Mouse (Mus musculus) liver, adult 2 months (tissue): ENCODE measurements around the gene Mbnl1. TPM values are rescaled to one million over a fixed set of nuclear protein-coding genes. Genes with fewer than 3 reads are reported as not detected.

ENCODE experiments used
- DNase-seq: peaks from one replicate; pipeline ENCODE4 v3.0.0-alpha.2; 2011; ENCODE audit warnings: low read depth, low spot score; ENCODE audit errors: extremely low read depth
- H3K27ac ChIP-seq: fragments of 200-500 bp; replicated peaks from 2 replicates; pipeline ENCODE4 v1.5.1; 2012; ENCODE audit warnings: low read depth, mild to moderate bottlenecking, control low read depth, inconsistent platforms, low read length; ENCODE audit not compliant: insufficient read depth
- H3K27me3 ChIP-seq: fragments of 200-500 bp; 2 replicates; pipeline ENCODE4 v1.6.1; 2012; ENCODE audit warnings: mild to moderate bottlenecking, moderate library complexity, low read length, inconsistent platforms; ENCODE audit not compliant: control insufficient read depth, insufficient read depth
- H3K36me3 ChIP-seq: fragments of 200-500 bp; 2 replicates; pipeline ENCODE4 v1.6.1; 2012; ENCODE audit warnings: low read length, inconsistent platforms; ENCODE audit not compliant: control insufficient read depth, insufficient read depth
- H3K4me1 ChIP-seq: fragments of 200-500 bp; 2 replicates; pipeline ENCODE4 v1.6.1; 2011; ENCODE audit warnings: low read length; ENCODE audit not compliant: control insufficient read depth, insufficient read depth
- H3K4me3 ChIP-seq: fragments of 200-500 bp; 2 replicates; pipeline ENCODE4 v1.5.1; 2011; ENCODE audit warnings: low read depth, mild to moderate bottlenecking, control low read depth, low read length, moderate library complexity; ENCODE audit not compliant: insufficient read depth
- H3K79me2 ChIP-seq: fragments of 200-500 bp; 2 replicates; pipeline ENCODE4 v1.6.1; 2012; ENCODE audit warnings: inconsistent platforms, mild to moderate bottlenecking, low read length, moderate library complexity; ENCODE audit not compliant: control insufficient read depth, insufficient read depth
- H3K9ac ChIP-seq: fragments of 200-500 bp; 2 replicates; pipeline ENCODE4 v1.6.1; 2012; ENCODE audit warnings: low read depth, mild to moderate bottlenecking, control low read depth, inconsistent platforms, low read length
- CTCF ChIP-seq: fragments of 200-500 bp; IDR thresholded peaks from 2 replicates; pipeline ENCODE4 v1.5.1; 2011; ENCODE audit warnings: low read depth, low read length, control low read depth
- POLR2A ChIP-seq: fragments of 200-500 bp; IDR thresholded peaks from 2 replicates; pipeline ENCODE4 v1.6.1; 2011; ENCODE audit warnings: low read length, control low read depth; ENCODE audit not compliant: insufficient read depth; ENCODE audit errors: extremely low read depth
- whole genome bisulfite sequencing: fragments of 180-500 bp; shearing (Covaris S2); methylation state at CpG from one replicate; pipeline ENCODE4 v1.1.7; 2018; 5-methylcytosine and 5-hydroxymethylcytosine counted together
- polyA plus RNA-seq: library from polyadenylated mRNA; depleted of rRNA; stranded (reverse); fragments of >200 nt; gene quantifications from 2 replicates; pipeline ENCODE4 v1.2.3, GENCODE M21; 2012
- total RNA-seq: library from RNA; depleted of rRNA; stranded (reverse); fragments of >200 nt; gene quantifications from 2 replicates; pipeline ENCODE4 v1.2.3, GENCODE M21; 2014

The Mbnl1 gene
- total and polyA plus RNA-seq, 2 experiments = 27.3 to 111 TPM

DNA sequence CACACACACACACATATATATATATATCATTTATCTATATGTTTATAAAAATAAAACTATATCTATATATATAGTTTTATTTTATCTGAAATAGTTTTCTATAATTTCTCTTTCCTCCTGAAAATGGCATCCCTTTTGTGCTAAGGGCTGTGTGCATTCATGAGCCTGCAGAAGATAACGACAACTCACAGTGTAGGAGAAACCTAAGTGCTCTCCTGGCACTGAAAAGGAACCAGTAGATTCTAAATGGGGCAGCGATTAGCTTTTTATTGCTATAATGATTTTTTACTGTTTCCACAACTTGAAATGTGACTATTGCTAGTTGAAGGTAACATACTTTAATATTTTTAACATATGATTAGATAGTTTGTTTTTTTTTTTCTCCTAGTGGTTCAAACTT lies 25.5 kb downstream of the Mbnl1 start:
- H3K79me2 ChIP-seq = peaks cover 13% of the 10 kb centered on the region; the same call in 1 of the 2 replicates
- H3K4me3 ChIP-seq = no peak overlapping the region
- H3K9ac ChIP-seq = no peak overlapping the region
- H3K27me3 ChIP-seq = no peaks in the 10 kb centered on the region
- H3K4me1 ChIP-seq = peaks cover 20% of the 10 kb centered on the region
- 80% methylated on average over 2 of the region's 2 CpGs for WGBS
- DNase-seq = no peak
- TF ChIP-seq CTCF (no peak), POLR2A (no peak)
- no peak overlapping the region for H3K27ac ChIP-seq
- H3K36me3 ChIP-seq = no peaks in the 10 kb centered on the region

DNA sequence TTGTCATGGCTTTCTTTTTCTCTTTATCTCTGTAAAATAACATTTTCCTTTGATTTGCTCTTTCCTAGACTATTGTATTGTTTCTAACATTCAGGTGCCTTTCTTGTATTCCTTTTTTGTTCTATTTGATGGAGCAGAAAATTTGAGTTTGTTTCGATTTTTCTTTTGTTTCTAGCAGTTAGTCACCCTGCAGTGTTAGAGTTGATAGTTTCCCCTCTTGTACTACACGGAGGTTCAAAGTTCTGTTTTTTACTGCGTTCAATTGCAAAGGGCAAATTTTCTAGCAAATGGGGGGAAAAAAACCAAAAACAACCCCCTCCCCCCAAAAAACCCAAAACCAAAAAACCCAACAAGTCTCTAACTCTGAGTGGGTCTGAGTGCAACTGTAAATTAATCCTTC lies 26.0 kb downstream of the Mbnl1 start:
- Histone ChIP-seq H3K36me3 (no peaks in the 10 kb centered on the region), H3K4me1 (peaks cover 20% of the 10 kb centered on the region), H3K79me2 (peaks cover 13% of the 10 kb centered on the region; the same call in 1 of the 2 replicates), H3K4me3 (no peak overlapping the region), H3K27ac (peak overlapping the region; percentile 83), H3K27me3 (no peaks in the 10 kb centered on the region), H3K9ac (no peak overlapping the region)
- TF ChIP-seq CTCF (no peak), POLR2A (no peak)
- DNase-seq = peak; percentile 63
- WGBS = 25% methylated on average over 3 of the region's 3 CpGs

DNA sequence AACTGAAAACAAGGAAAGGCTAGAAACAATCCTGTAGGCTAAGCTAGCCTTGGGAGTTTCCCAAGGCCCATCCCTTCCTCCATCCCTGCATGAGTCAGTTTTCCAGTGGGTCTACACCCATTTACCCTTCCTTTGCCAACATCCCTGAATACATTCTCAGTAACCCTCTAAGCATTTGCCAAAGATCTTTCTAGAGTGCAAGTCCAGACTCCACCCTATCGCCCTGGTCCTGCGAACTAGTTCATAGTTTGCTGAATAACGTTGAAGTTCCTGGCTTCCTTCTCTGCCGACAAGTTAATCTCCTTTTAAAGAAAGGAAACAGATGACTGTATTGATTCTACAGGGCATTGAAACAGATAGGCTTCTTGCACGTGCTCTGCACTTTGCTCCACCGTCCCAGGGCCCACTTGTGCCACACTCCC lies 26.5 kb downstream of the Mbnl1 start:
- H3K4me1 ChIP-seq = peaks cover 21% of the 10 kb centered on the region
- no peaks in the 10 kb centered on the region for H3K27me3 ChIP-seq
- H3K9ac ChIP-seq = no peak overlapping the region
- DNase-seq = peak; percentile 54
- peak overlapping the region; percentile 83 for H3K27ac ChIP-seq
- no peak overlapping the region for H3K4me3 ChIP-seq
- H3K79me2 ChIP-seq = peaks cover 13% of the 10 kb centered on the region; the same call in 1 of the 2 replicates
- 5% methylated on average over 6 of the region's 6 CpGs for WGBS
- no peak for TF ChIP-seq CTCF
- no peak for TF ChIP-seq POLR2A
- no peaks in the 10 kb centered on the region for H3K36me3 ChIP-seq

DNA sequence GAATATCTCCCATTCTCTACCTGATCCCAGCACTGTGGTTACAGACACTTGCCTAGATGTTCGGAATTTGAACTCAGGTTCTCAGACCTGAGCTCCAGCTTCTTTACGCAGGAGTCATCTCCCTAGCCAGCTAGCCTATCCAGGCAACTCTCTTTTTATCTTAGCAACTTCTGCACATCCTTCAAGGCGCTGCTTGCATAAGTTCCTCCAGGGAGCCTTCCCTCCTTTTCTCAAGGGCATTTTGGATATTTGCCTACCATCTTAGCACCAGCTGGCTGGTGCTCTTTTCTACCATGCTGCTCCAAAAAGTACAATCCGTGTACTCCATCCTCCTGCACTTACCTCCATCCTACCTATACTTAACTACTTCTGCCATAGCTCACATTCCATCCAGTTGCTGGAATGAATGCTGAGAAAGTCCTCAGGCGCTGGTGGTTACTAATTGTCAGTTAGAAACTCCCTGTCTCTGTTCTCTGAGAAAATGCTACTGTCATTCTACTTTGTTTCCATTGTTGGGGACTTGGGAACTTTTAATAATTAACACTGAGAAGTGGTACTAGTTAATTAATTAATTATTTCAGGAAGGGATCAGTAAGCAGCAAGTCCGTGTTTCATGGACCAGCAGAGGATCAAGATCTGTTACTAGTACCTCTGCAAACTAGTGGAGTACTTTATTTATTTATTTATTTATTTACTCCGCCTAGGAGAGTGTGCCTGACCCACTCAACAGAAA lies 27.3 kb downstream of the Mbnl1 start:
- no peak for DNase-seq
- no peak for TF ChIP-seq POLR2A
- no peak for TF ChIP-seq CTCF

DNA sequence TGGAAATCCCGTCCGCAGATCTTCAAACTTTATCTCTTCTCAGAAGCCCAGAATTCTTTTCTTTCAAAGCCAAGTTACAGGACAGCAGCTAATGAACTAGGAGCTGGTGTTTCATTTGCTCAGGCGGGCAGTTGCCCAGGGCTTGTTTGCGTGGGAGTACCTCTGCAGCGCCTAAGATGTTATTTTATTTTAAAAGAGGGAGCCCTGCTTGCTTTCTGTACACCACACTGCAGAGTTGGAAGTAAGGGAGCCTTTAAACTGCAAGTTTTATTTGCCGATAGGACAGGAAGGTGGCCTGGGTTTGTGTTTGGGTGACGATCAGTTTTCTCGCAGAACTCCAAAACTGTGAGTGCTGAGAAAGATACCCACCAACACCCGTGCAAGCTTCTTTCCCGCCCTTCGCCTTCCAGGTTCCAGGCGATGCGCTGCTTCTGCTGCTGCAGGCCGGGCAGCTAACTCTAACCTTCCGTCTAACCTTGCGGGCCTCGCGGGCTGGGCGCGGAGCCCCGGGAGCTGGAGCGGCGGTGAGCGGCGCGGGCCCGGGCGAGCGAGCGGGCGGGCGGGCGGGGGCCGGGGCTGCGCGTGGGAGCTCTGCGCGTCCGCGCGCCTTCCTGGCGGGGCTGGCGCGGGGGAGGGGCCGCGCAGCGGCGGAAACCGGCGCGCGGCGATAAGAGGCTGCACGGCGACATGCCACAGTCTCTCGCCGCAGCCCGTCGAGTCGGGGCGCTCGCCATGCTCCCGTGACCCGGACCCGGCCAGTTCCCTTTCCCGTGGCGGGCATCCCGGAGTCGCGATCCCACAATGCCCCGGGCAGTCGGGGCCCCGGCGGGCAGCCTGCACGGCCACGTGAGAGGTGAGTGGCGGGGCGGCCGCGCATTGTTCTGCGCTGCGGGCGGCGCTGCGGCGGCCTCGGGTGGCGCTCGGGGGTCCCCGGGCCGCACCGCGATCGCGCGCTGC lies 28.2 kb downstream of the Mbnl1 start:
- peaks cover 21% of the 10 kb centered on the region; the same call in 1 of the 2 replicates for H3K79me2 ChIP-seq
- under 1% methylated on average over 93 of the region's 96 CpGs for WGBS
- peaks cover 26% of the 10 kb centered on the region for H3K4me1 ChIP-seq
- no peaks in the 10 kb centered on the region for H3K36me3 ChIP-seq
- peak; percentile 68 for DNase-seq
- no peaks in the 10 kb centered on the region for H3K27me3 ChIP-seq
- TF ChIP-seq POLR2A = peak; percentile 65
- no peak for TF ChIP-seq CTCF
- peak overlapping the region; percentile 87 for H3K9ac ChIP-seq
- H3K4me3 ChIP-seq = peak overlapping the region; percentile 75
- peak overlapping the region; percentile 84 for H3K27ac ChIP-seq

More for the DNA sequence above, 27.3 kb downstream of the Mbnl1 start:
- peaks cover 19% of the 10 kb centered on the region; the same call in 1 of the 2 replicates for H3K79me2 ChIP-seq
- H3K36me3 ChIP-seq = no peaks in the 10 kb centered on the region
- H3K4me1 ChIP-seq = peaks cover 26% of the 10 kb centered on the region
- WGBS = 52% methylated on average over 7 of the region's 7 CpGs
- H3K4me3 ChIP-seq = peak overlapping the region; percentile 14; the same call in 1 of the 2 replicates
- H3K9ac ChIP-seq = no peak overlapping the region
- peak overlapping the region; percentile 83 for H3K27ac ChIP-seq
- H3K27me3 ChIP-seq = no peaks in the 10 kb centered on the region
